Mouse (Mus musculus): ENCODE results near the gene Rfc5. TPM values are rescaled to one million over a fixed set of nuclear protein-coding genes. Genes with fewer than 3 reads are reported as not detected.
"Not testable (repeated sequence)": the region's sequence is repeated elsewhere in the genome, so short reads cannot be mapped to it uniquely, and the experiment has no call there.

Rfc5 gene
- total RNA-seq (2015) (53.9 and 61.7 TPM in 2 replicates), total RNA-seq (2017) (53.1 and 60.4 TPM in 2 replicates)

DNA sequence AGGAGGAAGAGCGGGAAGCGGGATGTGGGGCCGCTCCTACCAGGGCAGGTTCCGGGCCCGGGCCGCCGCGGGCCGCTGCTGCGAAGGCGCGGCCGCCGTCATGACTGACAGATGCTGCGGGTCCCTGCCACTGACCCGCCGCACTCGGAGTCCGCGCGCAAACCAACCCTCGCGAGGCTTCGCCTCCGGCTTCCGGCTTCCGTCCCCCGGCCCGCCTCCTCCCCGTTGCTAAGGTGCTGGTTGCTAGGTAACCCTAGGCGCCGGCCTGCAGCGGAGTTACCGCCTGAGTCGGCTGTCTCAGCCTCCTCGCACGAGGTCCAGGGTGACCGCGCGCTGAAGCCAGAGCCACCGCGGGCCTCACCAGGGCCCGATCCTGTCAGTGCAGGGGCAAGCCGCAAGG is at the start of gene Rfc5:
Gene Rfc5, minus strand, starts transcription at position 171 of the 400 bp plus-strand sequence.
- ATAC-seq (replicated peaks; ENCODE audit: poor library complexity), result peak; percentile 92

DNA sequence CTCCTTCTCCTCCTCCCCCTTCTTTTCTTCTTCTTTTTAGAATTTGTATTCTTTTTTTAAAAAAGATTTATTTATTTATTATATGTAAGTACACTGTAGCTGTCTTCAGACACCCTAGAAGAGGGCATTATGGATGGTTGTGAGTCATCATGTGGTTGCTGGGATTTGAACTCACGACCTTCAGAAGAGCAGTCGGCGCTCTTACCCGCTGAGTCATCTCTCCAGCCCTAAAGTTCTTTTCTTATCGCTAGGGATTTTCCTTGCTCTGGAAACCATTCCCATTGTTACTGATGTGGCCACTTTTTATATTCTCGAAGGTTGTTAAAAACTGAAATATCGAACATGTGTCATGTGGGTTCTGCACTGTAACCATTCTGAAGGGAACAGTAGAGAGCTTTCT is 44.7 kb upstream of the Rfc5 start:
- not testable (repeated sequence) for ATAC-seq (replicated peaks; ENCODE audit: poor library complexity)

DNA sequence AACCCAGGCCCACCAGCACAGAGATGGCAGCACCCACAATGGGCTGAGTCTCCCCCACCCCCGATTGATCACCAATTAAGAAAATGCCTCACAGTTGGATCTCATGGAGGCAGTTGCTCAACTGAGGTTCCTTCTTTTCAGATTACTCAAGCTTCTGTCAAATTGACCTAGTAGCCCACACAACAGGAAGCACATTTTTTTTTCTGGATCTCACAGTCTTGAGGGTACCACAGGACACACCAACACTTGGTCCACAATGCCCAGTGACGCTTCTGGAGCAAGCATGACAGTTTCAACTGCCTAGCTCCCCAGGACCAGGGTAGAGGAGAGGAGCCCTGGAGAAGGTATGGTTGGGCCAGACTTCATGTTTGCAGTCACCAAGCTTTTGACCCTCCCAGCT is 28.6 kb upstream of the Rfc5 start:
- peak; percentile 89 for ATAC-seq (replicated peaks; ENCODE audit: poor library complexity)

DNA sequence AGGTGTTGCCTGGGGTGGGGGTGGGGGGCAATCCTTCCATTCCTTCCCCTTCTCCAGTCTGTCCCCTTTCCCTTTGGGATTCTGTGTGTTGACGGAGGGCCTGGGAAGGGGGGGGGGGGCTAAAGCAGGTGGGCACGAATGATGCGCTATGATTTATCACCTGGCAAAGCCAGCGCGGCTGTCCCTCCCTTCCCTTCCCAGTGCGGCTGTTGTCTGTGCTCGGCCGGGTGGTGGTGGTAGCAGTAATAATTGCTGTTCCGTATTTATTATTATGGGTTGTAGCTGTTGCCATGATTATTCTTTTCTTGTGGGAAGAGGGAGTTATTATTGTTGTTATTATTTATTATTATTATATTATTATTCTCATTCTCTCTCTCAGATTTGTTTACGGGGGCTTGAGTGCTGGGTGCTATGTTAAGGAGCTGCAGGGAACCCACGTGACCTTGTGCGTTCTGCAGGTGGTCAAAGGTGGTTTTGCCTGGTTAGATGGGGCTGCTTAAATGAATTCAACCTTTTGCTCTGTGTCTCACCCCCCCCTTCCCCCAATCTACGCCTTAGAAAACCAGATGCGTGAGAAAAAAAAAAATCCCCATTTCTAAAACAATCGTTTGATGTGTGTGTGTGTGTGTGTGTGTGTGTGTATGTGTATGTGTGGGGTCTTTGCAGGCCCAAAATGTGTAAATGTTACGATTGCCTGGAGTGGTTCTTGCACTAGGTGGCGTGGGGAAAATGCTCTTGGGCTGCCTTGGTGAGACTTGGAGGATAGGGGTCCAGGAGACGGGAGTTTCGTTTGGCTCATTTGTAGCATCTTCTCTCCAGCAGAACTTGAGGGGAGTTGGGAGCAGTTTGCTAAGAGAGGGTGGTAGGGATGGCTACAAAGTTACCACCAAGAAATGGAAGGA is 26.4 kb upstream of the Rfc5 start:
- ATAC-seq (replicated peaks; ENCODE audit: poor library complexity), result no peak

DNA sequence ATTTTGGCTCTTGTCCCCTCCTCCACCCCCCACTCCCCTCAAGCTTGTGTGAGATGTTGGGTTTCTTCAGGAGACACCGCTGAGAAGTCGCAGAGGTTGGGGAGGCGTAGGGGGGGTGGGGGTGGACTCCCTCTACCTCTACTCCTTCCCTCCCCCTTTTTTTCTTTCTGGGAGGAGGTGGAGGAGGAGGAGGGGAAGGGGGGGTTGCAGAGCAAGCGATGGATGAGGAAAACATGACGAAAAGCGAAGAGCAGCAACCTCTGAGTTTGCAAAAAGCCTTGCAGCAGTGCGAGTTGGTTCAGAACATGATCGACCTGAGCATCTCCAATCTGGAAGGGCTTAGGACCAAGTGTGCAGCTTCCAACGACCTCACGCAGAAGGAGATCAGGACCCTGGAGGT is 25.8 kb upstream of the Rfc5 start:
- ATAC-seq (replicated peaks; ENCODE audit: poor library complexity), result no peak

DNA sequence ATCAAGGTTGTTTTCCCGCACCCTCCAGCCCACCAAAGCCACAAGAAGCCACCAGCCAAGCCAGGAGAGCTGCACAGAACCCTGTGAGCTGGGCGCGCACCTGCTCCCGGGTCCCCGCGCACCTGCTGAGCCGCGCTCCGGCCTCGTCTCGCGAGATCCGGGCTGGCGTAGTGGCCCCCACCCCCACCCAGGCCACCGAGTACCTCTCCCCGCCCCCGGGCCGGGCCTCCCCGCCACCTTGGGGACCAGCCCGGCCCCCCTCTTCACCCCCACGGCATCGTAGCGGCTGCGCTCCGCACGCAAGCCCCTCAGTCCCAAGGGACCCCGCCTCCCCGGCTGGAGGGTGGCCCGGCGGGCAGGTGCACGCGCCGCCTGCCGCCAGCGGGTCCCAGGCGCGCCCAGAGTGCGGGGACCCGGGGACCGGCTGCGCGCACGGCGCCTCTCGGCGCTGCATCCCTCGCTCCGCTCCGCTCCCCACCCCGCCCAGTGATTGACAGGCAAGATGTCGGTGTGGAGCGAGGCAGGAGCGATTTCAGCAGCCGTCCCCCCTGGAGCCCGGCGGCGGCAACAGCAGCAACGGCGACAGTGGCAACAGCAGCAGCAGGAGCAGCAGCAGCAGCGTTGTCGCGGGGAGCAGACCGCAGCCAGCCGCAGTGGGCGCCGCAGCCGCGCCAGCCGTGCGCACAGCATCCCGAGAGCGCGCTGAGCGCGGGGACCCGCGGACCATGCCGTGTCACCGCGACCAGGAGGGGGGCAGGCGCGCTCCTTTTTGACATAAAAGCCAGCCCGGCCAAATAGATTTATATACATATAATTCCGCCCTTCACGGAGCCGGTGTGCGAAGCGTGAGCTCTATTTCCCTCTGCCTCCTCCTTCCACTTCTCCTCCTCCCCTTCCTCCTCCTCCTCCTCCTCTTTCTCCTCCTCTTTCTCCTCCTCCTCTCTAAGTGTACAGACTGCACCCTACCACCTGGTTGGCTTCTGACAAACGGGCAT is 25.0 kb upstream of the Rfc5 start, which contains the start of gene Ksr2:
Gene Ksr2, plus strand, starts transcription at position 494 of the 995 bp plus-strand sequence.
- ATAC-seq (replicated peaks; ENCODE audit: poor library complexity), result peak; percentile 42

DNA sequence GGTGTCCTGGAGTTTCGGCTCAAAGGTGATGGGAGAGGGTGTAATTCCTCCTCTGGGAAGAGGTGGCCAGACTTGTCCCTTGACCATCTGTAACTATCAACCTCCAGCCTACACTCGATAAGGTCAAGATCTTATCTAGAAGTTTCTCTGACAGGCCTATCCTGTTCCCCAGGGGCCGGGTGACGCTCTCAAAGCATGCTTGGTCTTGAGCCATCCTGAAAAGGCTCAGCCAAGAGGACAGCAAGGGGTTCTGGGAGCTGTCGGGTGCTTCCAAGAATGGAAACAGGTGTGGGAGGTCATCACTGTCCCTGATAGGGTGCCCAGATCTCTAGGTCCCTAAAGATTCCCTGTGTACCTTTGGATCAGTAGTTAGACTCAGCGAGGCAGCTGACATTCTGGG is 20.5 kb upstream of the Rfc5 start:
- ATAC-seq (replicated peaks; ENCODE audit: poor library complexity), result no peak

DNA sequence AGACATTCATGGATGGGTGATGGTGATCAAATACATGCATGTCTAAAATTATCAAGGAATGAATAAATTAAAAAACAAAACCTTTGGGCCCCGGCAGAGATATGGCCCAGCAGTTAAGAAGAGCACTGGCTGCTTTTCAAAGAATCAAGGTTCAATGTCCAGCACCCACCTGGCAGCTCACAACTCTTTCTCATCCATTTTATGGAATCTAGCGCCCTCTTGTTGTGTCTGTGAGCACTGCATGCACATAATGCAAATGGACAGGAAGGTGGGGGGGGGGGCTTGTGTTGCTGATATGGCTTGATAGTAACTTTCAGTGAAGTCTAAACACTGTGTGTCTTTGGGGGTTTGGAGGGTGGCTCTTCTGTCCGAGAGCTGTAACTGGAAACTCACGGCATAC is 19.4 kb upstream of the Rfc5 start:
- peak; percentile 88 for ATAC-seq (replicated peaks; ENCODE audit: poor library complexity)

DNA sequence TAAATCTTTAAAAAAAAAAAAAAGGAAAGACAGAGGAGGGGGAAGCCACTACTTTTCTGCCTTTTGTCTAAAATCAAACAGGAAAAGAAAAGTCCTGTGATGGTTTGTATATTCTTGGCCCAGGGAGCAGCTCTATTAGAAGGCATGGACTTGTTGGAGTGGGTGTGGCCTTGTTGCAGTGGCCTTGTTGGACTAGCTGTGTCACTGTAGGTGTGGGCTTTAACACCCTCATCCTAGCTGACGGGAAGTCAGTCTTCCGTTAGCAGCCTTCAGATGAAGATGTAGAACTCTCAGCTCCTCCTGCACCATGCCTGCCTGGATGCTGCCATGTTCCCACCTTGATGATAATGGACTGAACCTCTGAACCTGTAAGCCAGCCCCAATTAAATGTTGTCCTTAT is 15.8 kb upstream of the Rfc5 start:
- not testable (repeated sequence) for ATAC-seq (replicated peaks; ENCODE audit: poor library complexity)

DNA sequence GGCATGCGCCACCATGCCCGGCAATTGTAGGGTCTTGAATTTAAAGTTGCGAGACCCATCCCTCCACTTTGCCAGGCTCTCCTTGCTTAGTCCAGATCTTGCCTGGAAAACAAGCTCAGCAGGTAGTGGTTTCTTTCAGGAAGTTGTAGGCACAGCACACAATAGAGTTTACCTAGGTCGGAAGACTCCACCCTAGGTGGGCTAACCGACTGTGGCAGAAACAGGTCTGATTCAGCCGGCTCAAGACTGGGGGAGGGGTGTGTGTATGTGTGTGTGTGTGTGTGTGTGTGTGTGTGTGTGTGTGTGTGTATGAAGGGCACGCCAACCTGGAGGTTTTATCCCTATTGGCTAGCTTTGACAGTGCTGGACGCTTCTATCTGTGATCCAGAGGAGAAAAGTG is 14.8 kb upstream of the Rfc5 start:
- ATAC-seq (replicated peaks; ENCODE audit: poor library complexity), result no peak

DNA sequence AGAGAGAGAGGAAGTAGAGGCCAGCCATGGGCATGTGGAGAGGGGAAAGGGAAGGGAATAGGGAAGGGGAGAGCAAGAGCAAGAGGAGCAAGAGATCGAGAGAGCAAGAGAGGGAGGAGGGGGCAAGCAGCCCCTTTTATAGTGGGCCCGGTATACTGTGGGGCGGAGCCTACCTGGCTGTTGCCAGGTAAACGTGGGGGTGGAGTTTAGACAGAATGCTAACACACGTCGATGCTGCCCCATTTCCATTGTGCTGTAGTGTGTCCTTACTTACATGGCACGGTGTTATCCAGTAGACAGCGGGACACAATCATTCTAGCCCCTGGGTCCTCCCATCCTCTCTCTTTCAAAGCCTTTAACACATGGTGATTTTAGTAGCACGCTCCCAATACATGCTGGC is 10.4 kb upstream of the Rfc5 start:
- ATAC-seq (replicated peaks; ENCODE audit: poor library complexity), result no peak

DNA sequence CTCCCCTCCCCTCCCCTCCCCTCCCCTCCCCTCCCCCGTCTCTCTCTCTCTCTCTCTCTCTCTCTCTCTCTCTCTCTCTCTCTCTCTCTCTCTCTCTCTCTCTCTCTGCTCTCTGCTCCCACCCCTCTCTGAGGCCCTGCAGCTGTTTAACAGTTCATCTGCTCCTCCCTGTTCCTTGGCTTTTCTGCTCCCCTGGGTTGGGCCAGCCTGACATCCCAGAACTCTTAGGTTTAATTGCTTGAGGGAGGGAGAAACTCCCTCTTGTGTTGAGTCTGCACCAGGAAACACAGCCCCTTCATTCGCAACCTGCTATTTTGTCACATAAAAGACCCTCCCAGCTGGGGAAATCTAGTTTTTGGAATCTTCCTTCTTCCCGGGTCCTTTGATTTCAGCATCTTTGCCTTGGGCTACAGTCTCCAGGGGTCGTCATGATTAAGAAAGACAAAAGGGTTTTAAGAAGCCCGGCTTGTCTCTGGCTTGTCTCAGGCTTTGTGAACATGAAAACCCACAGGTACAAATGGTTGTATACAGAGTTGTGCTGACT is 9.2 kb upstream of the Rfc5 start:
- ATAC-seq (replicated peaks; ENCODE audit: poor library complexity), result no peak

DNA sequence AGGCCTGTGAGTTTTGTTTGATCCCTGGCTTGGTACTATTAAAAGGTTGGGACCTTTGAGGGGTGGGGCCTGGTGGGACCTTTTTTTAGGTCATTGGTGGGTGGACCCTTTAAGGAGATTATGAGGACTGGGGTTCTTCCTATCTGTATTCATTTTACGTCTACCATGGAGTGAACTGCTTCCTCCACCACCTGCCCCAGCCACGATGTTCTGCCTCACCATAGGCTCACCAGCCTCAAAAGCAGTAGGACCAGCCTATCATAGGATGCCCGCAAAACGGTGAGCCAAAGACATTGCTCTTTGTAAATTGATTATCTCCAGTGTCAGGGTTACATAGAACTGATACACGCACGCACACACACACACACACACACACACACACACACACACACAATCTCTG is 8.5 kb upstream of the Rfc5 start:
- no peak for ATAC-seq (replicated peaks; ENCODE audit: poor library complexity)

DNA sequence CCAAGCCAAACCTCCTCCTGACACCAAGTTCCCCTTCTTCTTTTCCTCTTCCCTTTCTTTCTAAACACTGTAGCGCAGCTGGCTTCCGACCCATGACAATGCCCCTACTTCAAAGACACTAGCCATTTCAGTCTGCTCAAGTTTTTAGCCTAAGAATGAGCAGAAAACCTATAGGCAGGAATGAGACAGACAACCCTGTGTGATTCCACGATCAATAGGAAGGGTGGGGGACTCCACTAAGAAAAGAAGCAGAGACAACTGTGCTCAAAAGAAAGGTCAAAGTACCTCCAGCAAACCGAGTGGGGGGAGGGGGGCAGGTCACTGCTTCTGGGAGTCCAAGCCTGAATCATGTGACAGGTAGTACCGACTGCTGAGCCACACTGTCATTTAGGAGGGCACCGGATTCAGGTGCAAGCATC is 7.8 kb upstream of the Rfc5 start:
- ATAC-seq (replicated peaks; ENCODE audit: poor library complexity), result peak; percentile 87

DNA sequence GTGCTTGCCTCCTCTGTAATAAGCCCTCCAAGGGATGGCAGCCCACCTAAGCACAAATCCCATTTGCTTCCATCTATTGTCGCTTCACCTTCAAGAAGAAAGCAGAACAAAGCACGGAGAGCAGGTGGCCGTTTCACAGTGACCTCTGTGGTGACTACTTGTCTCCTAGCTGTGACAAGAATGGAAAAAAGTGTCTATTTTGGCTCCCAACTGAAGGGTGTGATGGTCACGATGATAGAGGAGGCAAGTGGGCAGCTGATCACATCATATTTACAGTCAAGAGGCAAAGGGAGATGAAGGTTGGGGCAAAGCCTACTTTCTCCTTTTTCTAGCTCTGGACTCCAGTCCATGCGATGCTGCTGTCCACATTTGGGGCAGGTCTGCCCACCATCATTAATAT is 7.0 kb upstream of the Rfc5 start:
- no peak for ATAC-seq (replicated peaks; ENCODE audit: poor library complexity)

DNA sequence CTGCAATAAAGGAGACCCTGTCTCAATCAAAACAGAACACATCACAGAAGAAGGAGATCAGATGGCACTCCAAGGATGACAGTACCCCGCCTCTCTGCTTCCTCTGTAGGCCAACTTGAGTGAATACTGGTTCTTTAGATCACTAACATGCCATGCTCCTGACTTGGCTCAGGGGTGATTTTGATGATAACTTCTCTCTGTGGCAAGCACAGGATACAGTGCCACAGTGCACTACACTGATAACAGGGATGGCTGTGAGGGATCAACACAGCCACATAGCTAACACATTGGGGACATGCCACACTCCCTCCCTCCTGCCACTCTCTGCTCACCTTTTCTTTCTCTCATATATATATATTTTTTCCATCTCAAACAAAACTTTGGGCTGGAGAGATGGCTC is 2.0 kb upstream of the Rfc5 start:
- ATAC-seq (replicated peaks; ENCODE audit: poor library complexity), result peak; percentile 64

DNA sequence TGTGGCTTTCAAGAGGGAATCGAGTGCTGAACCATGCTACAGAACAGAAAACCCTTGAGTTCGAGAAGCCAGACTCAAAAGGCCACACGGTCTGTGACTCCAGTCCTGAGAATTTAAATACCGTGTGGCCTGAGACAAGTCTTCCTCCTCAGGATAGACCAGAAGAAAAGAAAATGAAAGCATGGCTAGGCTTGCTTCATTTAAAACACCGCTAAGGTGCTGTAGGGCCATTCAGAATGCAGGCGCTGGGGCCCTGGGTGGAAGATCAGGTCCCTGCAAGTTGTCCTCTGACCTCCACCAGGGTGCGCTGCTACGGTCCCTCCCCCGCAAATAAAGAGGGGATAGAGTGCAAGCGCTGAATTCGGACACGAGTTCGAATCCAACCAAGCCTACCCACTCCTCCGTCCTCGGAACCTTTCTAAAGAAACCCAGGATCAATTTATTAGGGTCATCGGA is 523 bp downstream of the Rfc5 start:
- peak; percentile 72 for ATAC-seq (replicated peaks; ENCODE audit: poor library complexity)

DNA sequence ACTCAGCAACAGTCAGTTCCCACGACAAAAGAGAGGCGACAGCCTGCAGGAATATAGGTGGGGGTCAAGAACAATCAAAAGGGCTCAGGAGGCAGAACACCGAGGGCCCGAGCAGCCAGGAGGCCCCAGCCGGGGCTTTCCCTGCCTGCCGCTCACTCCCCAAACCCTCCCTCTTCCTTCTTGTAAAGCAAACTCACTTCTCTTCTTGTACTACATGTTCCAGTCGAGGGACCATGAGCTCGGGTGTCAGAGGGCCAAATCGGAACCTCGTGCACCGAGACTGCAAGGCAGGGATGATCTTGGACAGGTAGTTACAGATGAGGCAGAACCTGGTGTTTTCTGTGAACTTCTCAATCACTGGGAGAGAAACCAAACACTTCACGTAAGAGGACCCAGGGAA is 5.6 kb downstream of the Rfc5 start:
- no peak for ATAC-seq (replicated peaks; ENCODE audit: poor library complexity)

DNA sequence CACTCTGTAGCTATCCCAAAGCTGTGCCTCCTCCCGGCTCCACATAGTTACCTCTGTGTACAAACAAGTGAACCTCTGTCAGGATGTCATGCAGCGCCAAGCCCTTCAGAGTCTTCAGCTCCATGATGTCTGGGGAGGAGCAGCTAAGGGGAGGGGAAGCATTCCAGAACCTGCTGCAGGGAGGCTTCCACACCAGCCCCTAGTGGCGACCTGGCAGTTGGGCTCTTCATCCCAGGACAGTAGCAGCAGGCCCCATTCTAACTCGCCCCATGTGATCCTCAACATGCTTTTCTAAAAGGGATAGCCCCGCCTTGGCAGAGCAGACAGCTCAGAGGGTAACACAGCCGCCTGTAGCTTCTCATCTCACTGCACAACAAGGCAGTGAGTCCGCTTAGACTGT is 7.1 kb downstream of the Rfc5 start:
- no peak for ATAC-seq (replicated peaks; ENCODE audit: poor library complexity)

DNA sequence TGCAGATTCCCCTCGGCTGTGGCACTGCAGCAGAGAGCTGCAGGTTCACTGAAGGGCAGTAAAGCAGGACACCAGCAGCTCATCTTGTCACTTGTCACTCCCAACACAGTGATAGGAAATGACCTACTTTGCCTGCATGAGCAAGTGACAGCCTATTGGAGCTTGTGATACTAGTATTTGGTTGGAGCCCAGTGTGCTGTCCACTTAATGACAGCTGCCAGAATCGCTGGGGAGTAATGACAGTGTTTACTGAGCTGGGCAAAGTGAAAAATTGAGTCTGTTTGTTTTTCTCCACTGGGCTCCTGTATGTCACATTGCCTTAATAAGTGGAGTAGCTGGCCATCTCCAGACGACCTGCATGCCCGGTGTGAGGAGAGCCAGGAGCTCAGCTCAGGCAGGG is 8.6 kb downstream of the Rfc5 start:
- ATAC-seq (replicated peaks; ENCODE audit: poor library complexity), result no peak

DNA sequence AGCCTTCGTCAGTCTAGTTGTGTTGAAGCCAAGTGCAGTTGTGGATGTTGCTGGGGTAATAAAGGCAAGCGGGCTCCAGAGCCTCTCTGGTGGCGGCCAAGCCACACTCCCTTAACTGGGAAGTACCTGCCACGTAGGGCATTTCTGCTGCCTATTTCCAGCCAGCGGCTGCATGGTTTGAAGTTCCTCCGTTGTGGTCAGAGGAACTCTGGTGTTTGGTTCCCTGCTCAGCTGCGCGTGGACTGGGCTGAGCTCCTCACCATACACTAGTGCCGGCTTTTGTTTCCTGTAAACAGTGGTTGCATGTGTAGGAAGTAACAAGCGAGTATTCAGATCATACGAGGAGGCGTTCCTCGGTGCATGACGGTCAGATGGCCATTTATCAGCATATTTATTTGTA is 11.1 kb downstream of the Rfc5 start:
- ATAC-seq (replicated peaks; ENCODE audit: poor library complexity), result peak; percentile 38
